Mouse (Mus musculus): ENCODE results near the gene Olfr1466.

DNA sequence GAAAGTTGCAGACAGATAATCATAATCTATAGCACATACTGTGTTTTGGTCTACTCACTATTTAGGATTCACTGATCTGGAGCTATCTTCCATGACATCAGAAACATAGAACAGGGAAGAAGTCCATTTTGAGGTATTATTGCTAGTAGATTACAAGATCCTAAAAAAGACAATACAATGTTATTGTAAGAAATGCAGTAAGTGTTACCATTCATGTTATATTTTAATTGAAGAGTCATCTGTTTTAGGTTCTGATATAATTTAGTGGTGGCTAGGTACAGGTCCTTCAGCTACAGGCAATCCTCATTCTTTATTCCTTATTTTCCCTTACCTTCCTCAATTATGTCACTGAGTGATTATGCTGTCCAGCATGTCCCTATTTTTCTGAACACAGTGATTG, 23.2 kb upstream of the Olfr1466 start, which contains the start of gene Olfr1465:
- TF ChIP-seq CTCF (IDR thresholded peaks at IDR 0.05; ENCODE audit: low read depth) (no peak), EP300 (IDR thresholded peaks at IDR 0.05; ENCODE audit: low read depth) (no peak)

All from heart, postnatal 0 days (tissue).